Mouse (Mus musculus) heart, adult 9 months (tissue): Measurements from ENCODE around the gene Uts2b.
A peak's percentile ranks its signal among the peaks of the same experiment; 100 is the strongest.
"Not testable (repeated sequence)": the region's sequence is repeated elsewhere in the genome, so short reads cannot be mapped to it uniquely, and the experiment has no call there.

Source experiments
- DNase-seq, 2 experiments: peaks; one replicate each; pipeline ENCODE4 v3.0.0; 2022; ENCODE audit warnings: low spot score in 2 of 2

Gene Uts2b

GRCm38 (mm10) chr16:27375318-27375717 is 5.3 kb upstream of the Uts2b start:
- DNase-seq = no peak

- peak in 1 of 2 experiments; percentile 55 for DNase-seq
Measured at GRCm38 (mm10) chr16:27374139-27374538, 4.1 kb upstream of the Uts2b start.

DNA sequence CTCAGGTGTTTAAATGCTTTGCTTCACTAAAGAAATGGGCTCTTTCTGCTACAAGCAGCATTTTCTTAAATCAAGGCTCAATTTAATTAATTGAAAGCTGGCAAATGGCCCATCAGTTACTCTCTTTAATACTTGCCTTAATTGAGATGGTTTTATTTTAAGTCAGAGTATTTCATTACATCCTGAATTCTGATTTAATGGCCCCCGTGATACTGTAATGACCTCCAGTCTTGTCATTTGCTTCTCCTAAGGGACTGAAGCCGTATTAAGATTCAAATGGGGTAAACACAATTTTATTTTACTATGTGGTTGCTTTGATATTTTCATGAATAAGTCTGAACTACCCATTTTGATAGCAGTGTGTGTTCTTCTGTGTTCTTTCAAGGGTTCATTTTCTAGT is 661 bp upstream of the Uts2b start:
- no peak for DNase-seq

GRCm38 (mm10) chr16:27360059-27360458 is 10.0 kb downstream of the Uts2b start:
- no peak for DNase-seq

- DNase-seq = no peak
Measured at GRCm38 (mm10) chr16:27354464-27354863, 15.6 kb downstream of the Uts2b start.

- DNase-seq = no peak
Measured at GRCm38 (mm10) chr16:27349878-27350532, 20.0 kb downstream of the Uts2b start.

DNA sequence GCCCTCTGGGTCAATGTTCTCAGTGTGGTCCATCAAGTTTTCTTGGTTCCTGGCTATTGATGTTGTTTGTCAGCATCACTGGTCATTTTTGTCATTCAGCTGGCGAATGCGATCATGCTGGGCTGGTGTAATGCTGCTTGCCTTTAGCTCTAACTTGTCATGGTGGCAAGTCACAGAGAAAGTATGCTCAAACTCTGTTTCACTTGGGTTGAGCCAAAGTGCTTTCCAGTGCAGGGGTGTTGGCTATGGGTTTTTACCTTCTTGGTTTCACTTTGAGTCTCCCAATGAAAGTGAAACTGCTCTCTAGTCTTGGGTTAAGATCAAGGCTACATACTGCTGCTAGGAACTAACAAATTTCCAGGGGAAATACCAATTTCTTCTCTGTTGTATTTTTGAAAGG is 20.8 kb downstream of the Uts2b start:
- DNase-seq = no peak

DNA sequence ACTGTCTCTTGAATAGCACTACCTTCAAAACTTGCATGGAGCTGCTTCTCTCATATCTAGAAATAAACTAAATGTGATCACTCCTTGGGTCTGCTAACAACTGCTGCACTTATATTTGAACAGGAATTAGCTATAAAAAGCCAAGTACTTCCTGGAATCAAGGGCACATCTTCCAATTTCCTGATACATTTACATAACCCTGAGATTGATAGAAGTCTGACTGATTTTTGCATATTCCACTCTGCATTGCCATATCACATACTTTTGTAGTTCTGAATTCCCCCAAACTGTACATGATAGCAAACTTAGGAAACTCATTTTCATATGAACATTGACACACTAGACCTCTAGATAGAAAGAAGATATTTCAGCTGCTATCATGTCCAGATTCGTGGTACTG is 21.7 kb downstream of the Uts2b start:
- DNase-seq = no peak

- no peak for DNase-seq
Measured at GRCm38 (mm10) chr16:27347521-27347920, 22.5 kb downstream of the Uts2b start.

DNA sequence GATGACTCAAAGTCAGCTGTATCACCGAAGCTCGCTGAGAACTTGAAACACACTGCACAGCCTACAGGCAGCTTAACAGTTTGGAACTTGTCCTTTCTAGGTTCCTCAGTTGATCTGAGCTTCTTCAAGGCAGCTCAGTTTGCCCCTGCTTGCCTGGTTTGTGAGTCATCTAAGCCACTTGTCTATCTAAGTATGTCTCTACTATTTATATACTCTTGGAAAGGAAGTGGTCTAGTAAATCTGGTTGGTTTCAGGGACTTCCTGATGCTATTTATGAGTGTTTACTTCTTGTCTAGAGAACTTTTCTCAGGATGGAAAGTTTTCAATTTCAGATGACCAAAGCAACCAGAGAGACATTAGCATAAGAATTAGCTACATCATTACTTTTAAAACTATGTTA is 43.6 kb downstream of the Uts2b start:
- DNase-seq = no peak

DNA sequence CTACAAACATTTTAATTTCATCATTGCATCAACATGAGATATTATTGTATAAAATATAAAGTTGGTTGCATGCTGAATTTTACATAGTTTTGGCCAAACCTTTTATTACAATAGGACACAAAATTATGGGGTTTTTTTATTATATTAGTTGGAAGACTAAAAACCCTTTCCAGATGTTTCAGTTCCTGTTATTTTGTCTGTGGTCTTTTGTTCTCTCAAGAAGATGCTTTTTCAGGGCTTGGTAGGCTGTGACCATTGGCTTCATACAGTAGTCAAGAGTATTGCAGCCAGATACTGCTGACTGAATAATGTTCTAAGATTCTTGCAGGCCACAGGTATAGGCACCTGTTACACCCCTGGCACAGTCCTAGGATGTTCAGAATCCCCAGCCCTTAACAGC is 48.0 kb downstream of the Uts2b start:
- no peak for DNase-seq

DNA sequence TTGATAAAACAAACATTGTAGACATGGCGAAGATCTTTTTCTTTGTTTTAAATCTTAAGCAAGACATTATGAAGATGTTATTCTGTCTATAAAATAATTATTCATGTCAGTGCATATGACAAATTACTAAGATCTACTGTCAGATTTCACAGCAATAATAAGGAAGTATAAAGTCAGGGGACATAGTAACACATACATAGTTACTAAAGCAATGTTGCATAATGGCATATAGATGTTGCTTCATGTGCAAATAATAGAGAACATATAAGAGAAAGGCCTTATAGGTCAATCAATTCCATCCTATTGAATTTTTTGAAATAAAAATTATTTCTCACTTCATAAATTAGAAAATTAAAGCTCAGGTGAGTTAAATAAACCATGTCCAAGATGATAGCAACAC is 50.9 kb downstream of the Uts2b start:
- no peak for DNase-seq

- not testable (repeated sequence) for DNase-seq
Measured at GRCm38 (mm10) chr16:27307189-27307588, 62.9 kb downstream of the Uts2b start, which contains the start of gene Ostn. Ostn (plus strand) TSS chr16:27307489.
